Mouse (Mus musculus) lung, postnatal 4 days (tissue): Measurements from ENCODE around the gene Umodl1.

Source experiments
- DNase-seq, 2 experiments: peaks; one replicate each; pipeline ENCODE4 v3.0.0; 2021

The Umodl1 gene

GRCm38 (mm10) chr17:31000897-31001296 lies 46.5 kb downstream of the Umodl1 start:
- no peak for DNase-seq

GRCm38 (mm10) chr17:31002613-31003012 lies 48.2 kb downstream of the Umodl1 start:
- no peak for DNase-seq

- no peak for DNase-seq
These were observed 50.8 kb downstream of the Umodl1 start for GRCm38 (mm10) chr17:31005284-31005683.

- no peak for DNase-seq
These were observed 52.9 kb downstream of the Umodl1 start for GRCm38 (mm10) chr17:31007357-31007756.

- no peak for DNase-seq
These were observed 54.0 kb downstream of the Umodl1 start for GRCm38 (mm10) chr17:31008416-31008815.

- DNase-seq = peak in 1 of 2 experiments; percentile 62
These were observed 57.3 kb downstream of the Umodl1 start for GRCm38 (mm10) chr17:31011551-31012394.

GRCm38 (mm10) chr17:31018267-31018666 lies 63.8 kb downstream of the Umodl1 start:
- DNase-seq = peak in 1 of 2 experiments; percentile 72

- peak; percentile 41 to 70 for DNase-seq
These were observed 65.1 kb downstream of the Umodl1 start for GRCm38 (mm10) chr17:31019505-31019904.

GRCm38 (mm10) chr17:31020078-31020477 lies 65.6 kb downstream of the Umodl1 start:
- peak in 1 of 2 experiments; percentile 35 for DNase-seq

GRCm38 (mm10) chr17:31021276-31021675 lies 66.8 kb downstream of the Umodl1 start:
- DNase-seq = no peak

- peak; percentile 45 to 51 for DNase-seq
These were observed 69.8 kb downstream of the Umodl1 start for GRCm38 (mm10) chr17:31024125-31024781.

GRCm38 (mm10) chr17:31024782-31025125 lies 70.3 kb downstream of the Umodl1 start:
- peak in 1 of 2 experiments; percentile 58 for DNase-seq

GRCm38 (mm10) chr17:31026986-31027385 lies 72.5 kb downstream of the Umodl1 start:
- no peak for DNase-seq

- DNase-seq = no peak
These were observed 73.3 kb downstream of the Umodl1 start for GRCm38 (mm10) chr17:31027723-31028122.

GRCm38 (mm10) chr17:31028821-31029370 lies 74.5 kb downstream of the Umodl1 start:
- DNase-seq = no peak

GRCm38 (mm10) chr17:31029407-31029806 lies 75.0 kb downstream of the Umodl1 start:
- no peak for DNase-seq

- no peak for DNase-seq
These were observed 77.9 kb downstream of the Umodl1 start for GRCm38 (mm10) chr17:31032341-31032740.

- DNase-seq = no peak
These were observed 78.8 kb downstream of the Umodl1 start for GRCm38 (mm10) chr17:31033251-31033650.

GRCm38 (mm10) chr17:31034165-31034564 lies 79.7 kb downstream of the Umodl1 start:
- DNase-seq = no peak

GRCm38 (mm10) chr17:31034674-31035356 lies 80.4 kb downstream of the Umodl1 start:
- DNase-seq = no peak

GRCm38 (mm10) chr17:31036168-31036876 lies 81.9 kb downstream of the Umodl1 start:
- no peak for DNase-seq

GRCm38 (mm10) chr17:31037331-31037730 lies 82.9 kb downstream of the Umodl1 start:
- no peak for DNase-seq

GRCm38 (mm10) chr17:31038381-31038780 lies 83.9 kb downstream of the Umodl1 start:
- peak; percentile 70 to 73 for DNase-seq
